Mouse (Mus musculus) forebrain, embryonic 12.5 days (tissue): ENCODE data around the gene Aaas. TPM values are rescaled to one million over a fixed set of nuclear protein-coding genes. Genes with fewer than 3 reads are reported as not detected.
A peak's percentile ranks its signal among the peaks of the same experiment; 100 is the strongest.

Experiments used
- ATAC-seq: fragments of 200-750 bp; cut with Nextera tagmentation; 2 replicates; pipeline ENCODE4 v1.8.0; 2017; ENCODE audit warnings: moderate TSS enrichment; ENCODE audit not compliant: low FRiP score
- H3K27ac ChIP-seq: fragments of 300-500 bp; sonication (generic); 2 replicates; pipeline ENCODE4 v1.5.1; 2016; ENCODE audit warnings: mild to moderate bottlenecking
- H3K27me3 ChIP-seq: fragments of 300-500 bp; sonication (generic); 2 replicates; pipeline ENCODE4 v1.6.1; 2016; ENCODE audit warnings: mild to moderate bottlenecking
- H3K36me3 ChIP-seq: fragments of 300-500 bp; sonication (generic); replicated peaks from 2 replicates; pipeline ENCODE4 v1.6.1; 2016; ENCODE audit warnings: mild to moderate bottlenecking
- H3K4me1 ChIP-seq: fragments of 300-500 bp; sonication (generic); 2 replicates; pipeline ENCODE4 v1.6.1; 2016
- H3K4me2 ChIP-seq: fragments of 300-500 bp; sonication (generic); 2 replicates; pipeline ENCODE4 v1.6.1; 2016; ENCODE audit warnings: mild to moderate bottlenecking, moderate library complexity
- H3K4me3 ChIP-seq: fragments of 300-500 bp; sonication (generic); replicated peaks from 2 replicates; pipeline ENCODE4 v1.5.1; 2016; ENCODE audit warnings: mild to moderate bottlenecking
- H3K9ac ChIP-seq: fragments of 300-500 bp; sonication (generic); 2 replicates; pipeline ENCODE4 v1.6.1; 2016; ENCODE audit warnings: mild to moderate bottlenecking
- H3K9me3 ChIP-seq: fragments of 300-500 bp; sonication (generic); 2 replicates; pipeline ENCODE4 v1.6.1; 2016
- WGBS: fragments of 180-500 bp; shearing (Covaris S2); methylation state at CpG from one replicate; pipeline ENCODE4 v1.1.7; 2016; 5-methylcytosine and 5-hydroxymethylcytosine counted together
- polyA plus RNA-seq: library from polyadenylated mRNA; unstranded; fragments of >200 nt; fragmentation: Nextera tagmentation; extraction: Ambion mirVana; gene quantifications from 2 replicates; pipeline ENCODE4 v1.2.1, GENCODE M21; 2016

The Aaas gene
- polyA plus RNA-seq = 75.0 and 78.2 TPM in 2 replicates

DNA sequence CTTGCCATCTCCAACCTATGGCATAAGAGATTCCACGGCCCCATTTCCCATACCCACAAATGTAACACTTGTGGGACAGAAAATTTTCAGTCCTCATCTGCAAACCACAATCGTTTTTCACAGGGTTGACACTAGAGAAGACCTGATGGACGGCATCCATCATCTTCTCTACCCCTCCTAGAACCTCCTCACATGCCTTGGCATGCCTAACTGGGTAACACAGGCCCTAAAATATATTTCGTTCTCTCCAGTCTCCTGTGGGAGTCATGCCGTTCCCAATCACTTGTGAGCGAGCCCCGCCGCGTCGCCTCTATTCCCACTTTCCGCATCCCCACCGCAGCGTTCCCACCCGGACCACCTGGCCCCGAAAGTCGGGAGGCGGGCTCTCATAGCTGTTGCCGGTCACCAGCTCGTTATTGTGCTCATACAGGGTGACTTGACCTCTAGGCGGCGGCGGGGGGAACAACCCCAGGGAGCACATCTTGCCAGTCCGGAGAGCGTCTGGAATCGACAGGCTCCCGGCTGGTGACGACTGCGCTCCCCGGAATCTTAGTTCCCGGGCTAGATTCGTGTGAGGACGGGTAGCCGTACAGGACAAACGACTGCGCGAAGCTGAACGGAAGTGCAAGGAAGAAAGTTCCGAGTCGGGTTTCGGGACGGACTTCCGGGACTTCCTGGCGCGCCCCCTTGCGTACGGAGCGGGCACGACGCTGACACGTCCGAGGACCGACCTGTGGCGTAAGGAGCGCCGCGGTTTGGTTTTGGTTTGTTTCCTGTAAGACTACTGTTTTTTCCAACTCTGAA lies at the start of gene Aaas:
Gene Aaas, minus strand, starts transcription at position 634 of the 804 bp plus-strand sequence.
- peak; percentile 82 for ATAC-seq
- Histone ChIP-seq H3K9ac (peak within 1 kb of the TSS; percentile 84), H3K4me1 (peaks cover 20% of the 10 kb centered on the region), H3K4me3 (peak within 1 kb of the TSS; percentile 79), H3K27me3 (no peaks in the 10 kb centered on the region), H3K36me3 (peaks cover 22% of the 10 kb centered on the region), H3K9me3 (no peaks in the 10 kb centered on the region), H3K4me2 (peak within 1 kb of the TSS; percentile 79), H3K27ac (peak within 1 kb of the TSS; percentile 71)
- WGBS = under 1% methylated on average over 56 of the region's 56 CpGs

DNA sequence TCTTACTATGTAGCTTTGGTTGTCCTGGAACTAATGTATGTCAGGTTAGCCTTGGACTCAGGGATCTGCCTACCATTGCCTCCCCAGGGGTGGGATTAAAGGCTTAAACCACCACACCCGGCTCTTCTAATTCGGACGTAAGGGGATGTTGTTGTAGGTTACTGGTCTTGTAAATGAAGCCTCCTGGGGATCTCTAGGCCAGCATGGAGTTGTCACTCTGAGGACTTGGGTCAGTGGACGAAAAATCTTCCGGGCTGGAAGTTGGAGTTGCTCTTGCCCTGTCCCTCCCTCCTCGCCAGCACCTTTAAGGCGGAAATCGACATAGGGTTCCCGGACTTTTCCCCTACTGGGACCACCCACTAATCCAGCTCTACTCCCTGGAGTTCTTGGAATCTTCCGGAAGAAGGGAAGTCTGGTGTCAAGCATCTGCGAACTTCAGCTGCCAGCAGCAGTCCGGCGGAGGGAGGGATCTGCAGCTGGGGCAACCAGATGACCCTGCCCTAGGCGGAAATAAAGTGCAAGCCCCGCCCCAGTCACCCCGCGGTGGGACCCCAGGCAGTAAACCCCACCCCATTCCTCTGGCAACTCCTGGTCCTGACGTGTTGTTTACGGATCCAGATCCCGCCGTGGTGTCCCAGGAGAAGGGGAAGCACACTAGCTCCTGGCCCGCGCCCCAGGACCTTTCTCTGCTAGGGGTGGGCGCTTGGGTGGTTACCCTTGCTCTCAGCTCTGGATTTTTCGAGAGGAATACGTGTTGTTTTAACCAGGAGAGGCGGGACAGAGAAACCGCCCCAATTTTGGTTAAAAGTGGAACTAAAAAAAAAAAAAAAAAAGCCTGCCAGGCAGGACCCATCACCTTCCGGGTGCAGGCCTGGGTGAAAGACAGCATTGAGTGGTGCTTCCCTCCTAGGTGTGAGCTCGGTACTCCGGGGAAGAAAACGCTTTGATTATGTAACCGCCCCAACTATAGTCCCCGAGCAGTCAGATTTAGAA lies 49.0 kb upstream of the Aaas start:
- peak overlapping the region; percentile 61 for H3K9ac ChIP-seq
- peak; percentile 74 for ATAC-seq
- H3K36me3 ChIP-seq = no peaks in the 10 kb centered on the region
- H3K4me3 ChIP-seq = peak overlapping the region; percentile 40
- 5% methylated on average over 34 of the region's 34 CpGs for WGBS
- peak overlapping the region; percentile 60 for H3K27ac ChIP-seq
- H3K4me1 ChIP-seq = peaks cover 11% of the 10 kb centered on the region
- peak overlapping the region; percentile 73 for H3K4me2 ChIP-seq
- no peaks in the 10 kb centered on the region for H3K9me3 ChIP-seq
- H3K27me3 ChIP-seq = 0 out of 2 replicates have a peak, but pooled peaks cover 4% of the 10 kb centered on the region

DNA sequence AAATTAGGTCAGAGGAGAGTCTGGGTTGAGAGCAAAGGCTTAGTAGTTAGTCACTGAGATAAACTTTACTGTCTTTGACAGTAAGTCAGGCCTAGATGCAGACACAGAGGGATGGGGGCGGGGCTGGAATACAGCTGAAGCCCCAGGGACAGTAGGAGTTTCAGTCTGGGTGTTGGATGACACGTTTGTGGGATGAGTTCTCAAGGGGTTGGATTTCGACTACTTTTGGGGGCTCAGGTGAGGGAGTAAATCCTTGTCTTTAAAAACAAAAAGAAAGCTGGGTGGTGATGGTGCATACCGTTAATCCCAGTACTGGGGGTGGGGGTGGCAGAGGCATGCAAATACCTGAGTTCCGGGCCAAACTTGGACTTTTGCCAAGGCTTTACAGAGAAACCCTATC lies 48.1 kb upstream of the Aaas start:
- Histone ChIP-seq H3K4me3 (no peak overlapping the region), H3K27ac (no peak overlapping the region), H3K27me3 (0 out of 2 replicates have a peak, but pooled peaks cover 4% of the 10 kb centered on the region), H3K9ac (no peak overlapping the region), H3K4me2 (peak overlapping the region; percentile 73; the same call in 1 of the 2 replicates), H3K4me1 (peaks cover 17% of the 10 kb centered on the region), H3K36me3 (no peaks in the 10 kb centered on the region), H3K9me3 (no peaks in the 10 kb centered on the region)
- ATAC-seq = no peak
- WGBS = 23% methylated on average over 5 of the region's 5 CpGs

DNA sequence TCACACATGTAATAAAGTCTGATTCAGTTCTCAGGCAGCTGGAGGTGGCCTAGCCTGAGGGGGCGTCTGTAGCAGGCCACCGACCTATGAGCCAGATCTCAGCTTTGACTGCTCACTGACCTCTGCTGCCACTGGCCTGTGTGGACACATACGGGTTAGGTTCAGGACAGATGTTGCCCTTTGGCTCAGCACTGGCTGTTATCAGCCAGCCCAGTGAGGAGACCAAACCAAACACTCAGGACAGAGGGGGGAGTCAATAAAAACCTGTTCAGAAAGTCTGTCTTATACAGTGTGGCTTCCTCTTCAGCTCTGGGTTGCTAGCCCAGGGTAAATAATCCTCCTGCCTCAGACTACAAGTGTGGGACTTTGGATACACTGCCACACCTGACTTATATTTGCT lies 44.5 kb upstream of the Aaas start:
- Histone ChIP-seq H3K27me3 (0 out of 2 replicates have a peak, but pooled peaks cover 4% of the 10 kb centered on the region), H3K4me1 (peaks cover 20% of the 10 kb centered on the region), H3K9me3 (no peaks in the 10 kb centered on the region), H3K36me3 (no peaks in the 10 kb centered on the region), H3K27ac (no peak overlapping the region), H3K4me3 (no peak overlapping the region), H3K9ac (no peak overlapping the region), H3K4me2 (no peak overlapping the region)
- WGBS = 20% methylated on average over 3 of the region's 3 CpGs
- ATAC-seq = no peak

DNA sequence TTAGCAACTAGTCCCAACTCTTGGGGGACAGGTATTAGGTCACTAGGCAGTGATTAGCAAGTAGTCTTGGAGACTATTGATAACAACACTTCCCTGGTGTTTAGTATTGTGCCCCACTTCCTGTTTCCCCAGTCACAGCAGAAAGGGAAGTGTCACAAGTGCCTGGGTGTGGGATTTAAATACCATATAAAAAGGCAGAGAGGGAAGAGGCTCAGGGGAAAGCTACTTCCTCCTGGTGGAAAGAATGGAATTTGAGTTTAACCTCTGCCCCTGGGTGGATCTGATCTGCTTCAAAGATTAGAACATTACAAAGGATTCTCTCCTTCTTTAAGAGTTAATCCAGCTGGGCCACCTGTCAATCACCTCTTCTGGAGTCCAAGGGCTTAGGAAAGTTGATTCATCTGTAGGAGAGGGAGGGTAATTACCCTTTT lies 43.0 kb upstream of the Aaas start:
- H3K27ac ChIP-seq = no peak overlapping the region
- no peak overlapping the region for H3K9ac ChIP-seq
- no peak for ATAC-seq
- peaks cover 10% of the 10 kb centered on the region for H3K4me1 ChIP-seq
- no peak overlapping the region for H3K4me3 ChIP-seq
- no peaks in the 10 kb centered on the region for H3K9me3 ChIP-seq
- H3K27me3 ChIP-seq = 0 out of 2 replicates have a peak, but pooled peaks cover 4% of the 10 kb centered on the region
- no peak overlapping the region for H3K4me2 ChIP-seq
- no peaks in the 10 kb centered on the region for H3K36me3 ChIP-seq

DNA sequence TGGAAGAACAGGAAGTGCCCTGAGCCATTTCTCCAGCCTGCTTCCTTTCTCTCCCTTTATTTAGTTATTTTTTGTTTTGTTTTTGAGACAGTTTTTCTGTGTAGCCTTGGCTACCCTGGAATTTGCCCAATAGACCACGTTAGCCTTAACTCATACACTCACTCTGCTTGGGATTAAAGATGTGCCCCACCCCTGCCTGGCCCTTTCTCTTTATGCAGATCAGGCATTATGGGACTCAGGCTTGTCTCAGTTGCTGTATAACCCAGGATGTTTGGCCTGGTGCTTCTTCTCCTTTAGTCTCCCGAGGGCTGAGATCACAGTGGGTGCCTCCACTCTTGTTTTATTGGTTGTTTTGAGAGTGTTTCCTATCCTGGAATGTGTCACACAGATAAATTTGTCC lies 41.9 kb upstream of the Aaas start:
- no peak overlapping the region for H3K9ac ChIP-seq
- 29% methylated on average over 2 of the region's 2 CpGs for WGBS
- H3K27ac ChIP-seq = no peak overlapping the region
- no peak overlapping the region for H3K4me2 ChIP-seq
- ATAC-seq = no peak
- 0 out of 2 replicates have a peak, but pooled peaks cover 4% of the 10 kb centered on the region for H3K27me3 ChIP-seq
- H3K9me3 ChIP-seq = no peaks in the 10 kb centered on the region
- no peak overlapping the region for H3K4me3 ChIP-seq
- H3K4me1 ChIP-seq = peaks cover 9% of the 10 kb centered on the region
- no peaks in the 10 kb centered on the region for H3K36me3 ChIP-seq

DNA sequence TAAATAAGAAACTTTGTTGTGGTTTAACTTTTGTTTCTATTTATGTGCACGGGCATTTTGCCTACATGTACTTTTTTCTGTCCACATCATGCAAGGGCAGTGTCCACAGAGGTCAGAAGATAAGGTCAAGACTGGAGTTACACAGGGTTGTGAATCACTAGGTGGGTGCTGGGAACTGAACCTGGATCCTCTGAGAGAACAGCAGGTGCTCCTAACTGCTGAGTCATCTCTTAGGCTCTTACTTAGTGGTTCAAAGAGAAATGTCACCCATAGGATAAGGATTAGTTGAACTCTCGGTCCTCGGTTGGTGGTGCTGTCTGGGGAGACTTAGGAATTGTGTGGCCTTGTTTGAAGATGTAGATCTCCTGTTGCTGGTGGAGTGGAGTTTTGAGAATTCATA lies 38.4 kb upstream of the Aaas start:
- no peaks in the 10 kb centered on the region for H3K27me3 ChIP-seq
- no peak for ATAC-seq
- H3K9me3 ChIP-seq = no peaks in the 10 kb centered on the region
- H3K9ac ChIP-seq = no peak overlapping the region
- H3K36me3 ChIP-seq = no peaks in the 10 kb centered on the region
- peaks cover 6% of the 10 kb centered on the region for H3K4me1 ChIP-seq
- no peak overlapping the region for H3K4me3 ChIP-seq
- no peak overlapping the region for H3K4me2 ChIP-seq
- WGBS = 82% methylated on average over 3 of the region's 3 CpGs
- no peak overlapping the region for H3K27ac ChIP-seq

DNA sequence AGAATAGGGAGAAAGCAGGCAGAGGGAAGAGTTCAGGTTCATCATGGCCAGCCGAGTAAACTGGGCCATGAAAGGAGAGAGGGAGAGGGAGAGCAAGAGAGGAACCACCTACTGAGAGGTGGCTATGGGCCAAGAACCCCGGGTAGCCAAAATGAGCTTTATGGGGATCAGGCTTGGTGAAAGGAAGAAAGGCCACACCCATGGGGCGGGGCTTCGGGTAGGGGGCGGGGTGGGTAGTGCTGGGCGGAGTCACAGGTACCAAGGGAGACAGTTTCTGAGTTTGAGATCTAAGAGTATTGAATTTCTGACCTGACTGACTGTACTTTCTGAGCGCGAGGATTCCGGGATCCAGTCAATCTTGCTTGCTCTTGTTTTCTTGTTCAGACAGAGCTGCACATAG lies 36.1 kb upstream of the Aaas start:
- Histone ChIP-seq H3K9me3 (no peaks in the 10 kb centered on the region), H3K4me2 (no peak overlapping the region), H3K36me3 (no peaks in the 10 kb centered on the region), H3K27me3 (no peaks in the 10 kb centered on the region), H3K9ac (no peak overlapping the region), H3K27ac (no peak overlapping the region), H3K4me3 (no peak overlapping the region), H3K4me1 (no peaks in the 10 kb centered on the region)
- no peak for ATAC-seq
- WGBS = 66% methylated on average over 9 of the region's 9 CpGs

DNA sequence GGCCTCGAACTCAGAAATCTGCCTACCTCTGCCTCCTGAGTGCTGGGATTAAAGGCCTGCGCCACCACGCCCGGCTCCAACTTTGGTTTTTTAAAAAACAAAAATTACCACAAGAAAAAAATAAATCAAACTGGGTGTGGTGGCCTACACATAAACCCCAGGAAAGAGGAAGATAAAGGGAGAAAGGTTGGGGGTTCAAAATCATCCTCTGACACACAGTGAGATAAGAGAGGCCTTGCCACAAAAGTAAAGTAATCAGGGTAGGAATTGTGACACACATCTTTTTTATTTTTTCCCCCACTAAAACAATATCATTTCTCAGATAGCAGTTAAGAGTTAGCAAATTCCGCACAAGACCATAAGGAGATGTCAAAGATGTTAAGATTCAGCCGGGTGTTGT lies 33.1 kb upstream of the Aaas start:
- H3K4me2 ChIP-seq = no peak overlapping the region
- no peaks in the 10 kb centered on the region for H3K27me3 ChIP-seq
- H3K4me1 ChIP-seq = no peaks in the 10 kb centered on the region
- H3K4me3 ChIP-seq = no peak overlapping the region
- no peaks in the 10 kb centered on the region for H3K9me3 ChIP-seq
- 92% methylated on average over 6 of the region's 6 CpGs for WGBS
- H3K9ac ChIP-seq = no peak overlapping the region
- no peak overlapping the region for H3K27ac ChIP-seq
- H3K36me3 ChIP-seq = no peaks in the 10 kb centered on the region
- no peak for ATAC-seq

DNA sequence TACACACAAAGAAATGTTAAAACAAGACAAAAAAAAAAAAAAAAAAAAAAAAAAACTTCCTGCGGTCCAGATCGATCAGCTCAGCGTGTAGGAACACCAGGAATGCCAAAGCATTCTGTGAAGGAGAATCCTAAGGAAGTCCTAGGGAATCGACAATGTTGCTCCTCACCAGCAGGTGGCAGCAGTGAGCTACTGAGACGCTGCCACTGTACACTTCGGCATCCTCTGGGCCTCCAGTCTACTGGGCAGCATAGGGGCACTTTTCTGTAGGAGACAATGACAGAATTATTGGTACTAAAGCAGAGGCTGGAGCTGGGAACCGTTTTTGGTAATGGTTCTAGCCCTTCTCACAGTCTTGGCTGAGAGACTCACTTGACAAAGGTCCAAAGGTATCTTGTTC lies 31.0 kb upstream of the Aaas start:
- no peaks in the 10 kb centered on the region for H3K9me3 ChIP-seq
- H3K4me2 ChIP-seq = no peak overlapping the region
- no peak overlapping the region for H3K9ac ChIP-seq
- H3K27ac ChIP-seq = no peak overlapping the region
- H3K27me3 ChIP-seq = peaks cover 12% of the 10 kb centered on the region
- WGBS = under 1% methylated on average over 7 of the region's 7 CpGs
- H3K36me3 ChIP-seq = no peaks in the 10 kb centered on the region
- ATAC-seq = peak; percentile 83; the same call in 1 of the 2 replicates
- H3K4me3 ChIP-seq = no peak overlapping the region
- H3K4me1 ChIP-seq = peaks cover 15% of the 10 kb centered on the region

DNA sequence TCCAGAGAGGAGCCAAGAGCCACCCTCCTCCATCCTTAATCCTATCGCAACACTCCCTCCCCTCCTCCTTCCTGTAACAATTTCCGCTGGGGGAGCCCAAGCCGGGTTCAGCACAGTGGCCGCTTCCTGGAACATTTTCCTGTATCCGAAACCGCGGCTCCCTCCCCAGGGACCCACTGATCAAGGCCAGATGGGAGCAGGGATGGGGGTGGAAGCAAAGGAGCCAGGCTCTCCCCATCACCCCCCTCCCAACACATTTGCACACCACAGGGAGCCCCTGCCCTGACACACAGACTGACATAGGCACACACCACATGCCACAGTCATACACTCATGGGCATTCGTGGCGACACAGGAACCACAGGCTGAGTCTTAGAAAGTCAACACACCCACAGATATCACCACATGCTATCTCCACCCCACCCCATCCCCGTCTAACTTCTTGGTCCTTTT lies 27.3 kb upstream of the Aaas start:
- Histone ChIP-seq H3K9ac (no peak overlapping the region), H3K4me2 (peak overlapping the region; percentile 97), H3K27me3 (peaks cover 20% of the 10 kb centered on the region), H3K4me1 (peaks cover 20% of the 10 kb centered on the region), H3K9me3 (no peaks in the 10 kb centered on the region), H3K4me3 (no peak overlapping the region), H3K36me3 (no peaks in the 10 kb centered on the region), H3K27ac (0 out of 2 replicates have a peak overlapping the region, but pooled peaks have one; percentile 9)
- WGBS = 7% methylated on average over 10 of the region's 10 CpGs
- ATAC-seq = no peak

DNA sequence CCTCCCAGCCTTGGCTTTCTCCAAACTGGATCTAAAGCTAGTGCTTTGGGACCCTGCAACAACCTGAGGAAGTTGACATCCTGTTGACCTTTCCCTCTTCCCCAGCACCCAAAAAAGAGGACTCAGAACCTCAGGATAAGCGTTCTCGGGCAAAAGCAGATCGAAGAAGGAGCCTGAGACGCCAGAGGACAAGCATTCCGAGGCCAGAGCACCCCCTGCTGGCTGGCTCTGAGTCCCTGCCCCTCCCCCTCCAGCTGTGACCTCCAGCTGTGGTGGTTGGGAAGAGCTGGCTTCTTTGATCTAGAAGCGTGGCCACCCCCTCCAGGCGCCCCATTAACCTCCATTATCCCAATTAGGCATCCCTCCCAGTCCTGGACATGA lies 26.6 kb upstream of the Aaas start:
- peak; percentile 68 for ATAC-seq
- Histone ChIP-seq H3K4me1 (peaks cover 20% of the 10 kb centered on the region), H3K9me3 (no peaks in the 10 kb centered on the region), H3K4me2 (peak overlapping the region; percentile 97), H3K27ac (peak overlapping the region; percentile 65), H3K27me3 (peaks cover 20% of the 10 kb centered on the region), H3K9ac (peak overlapping the region; percentile 73), H3K4me3 (peak overlapping the region; percentile 58), H3K36me3 (no peaks in the 10 kb centered on the region)
- WGBS = 0% methylated on average over 7 of the region's 7 CpGs
